Mouse (Mus musculus): Measurements from ENCODE around the gene Calu.
"Not testable (repeated sequence)": the region's sequence is repeated elsewhere in the genome, so short reads cannot be mapped to it uniquely, and the experiment has no call there.

Gene Calu

DNA sequence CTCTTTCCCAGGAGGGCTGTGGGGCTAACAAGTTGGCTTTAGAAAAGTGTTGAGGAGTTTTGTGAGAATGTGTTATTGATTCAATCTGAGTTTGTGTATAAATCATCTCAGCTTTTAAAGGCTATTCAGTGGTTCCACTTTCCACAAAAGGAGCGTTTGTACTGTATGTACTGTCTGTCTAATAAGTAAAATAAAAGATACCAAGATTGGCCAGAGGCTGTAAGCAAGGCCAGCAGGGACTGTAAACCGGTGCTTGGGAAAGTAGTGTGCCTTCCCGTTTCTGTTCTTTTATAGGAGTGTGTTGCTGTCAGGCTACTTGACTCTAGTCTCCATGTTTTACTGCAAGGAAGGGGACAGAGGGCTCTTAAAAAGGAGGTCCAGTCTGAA is 15.3 kb downstream of the Calu start:
- DNase-seq: no peak

DNA sequence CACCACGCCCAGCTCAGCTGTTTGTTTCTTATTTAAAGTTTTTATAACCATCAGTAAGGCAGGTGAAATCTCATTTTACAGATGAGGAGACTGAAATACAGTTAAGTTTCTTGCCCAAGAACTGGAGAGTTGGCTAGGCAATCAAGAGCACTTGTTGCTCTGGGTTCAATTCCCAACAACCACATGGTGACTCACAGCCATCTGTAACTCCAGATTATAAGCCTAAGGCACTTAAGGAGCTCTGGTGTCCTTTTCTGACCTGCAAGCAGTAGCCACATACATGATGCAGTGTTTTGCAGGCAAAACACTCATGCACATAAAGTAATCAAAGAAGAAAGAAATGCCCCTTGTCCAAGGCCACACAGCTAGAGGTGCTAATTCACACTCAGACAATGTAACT is 17.4 kb downstream of the Calu start:
- no peak for DNase-seq

DNA sequence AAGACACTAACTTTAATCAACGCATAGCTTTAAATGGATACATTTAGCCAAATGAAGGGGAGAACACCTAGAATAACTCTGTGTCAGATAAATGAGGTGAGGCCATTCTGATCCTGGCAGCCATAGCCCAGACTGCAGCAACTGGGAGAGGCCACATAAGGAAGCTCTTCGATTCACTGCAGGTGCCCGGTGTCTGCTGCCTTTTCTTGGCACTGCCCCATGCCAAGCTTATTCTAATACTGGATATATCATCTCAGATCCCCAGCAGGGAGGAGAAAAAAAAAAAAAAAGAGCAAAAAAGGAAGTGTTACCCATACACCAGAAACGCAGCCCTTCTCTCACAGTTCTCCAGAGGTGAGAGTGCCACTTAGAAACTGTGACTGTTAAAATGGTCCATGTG is 29.5 kb downstream of the Calu start:
- no peak for DNase-seq

DNA sequence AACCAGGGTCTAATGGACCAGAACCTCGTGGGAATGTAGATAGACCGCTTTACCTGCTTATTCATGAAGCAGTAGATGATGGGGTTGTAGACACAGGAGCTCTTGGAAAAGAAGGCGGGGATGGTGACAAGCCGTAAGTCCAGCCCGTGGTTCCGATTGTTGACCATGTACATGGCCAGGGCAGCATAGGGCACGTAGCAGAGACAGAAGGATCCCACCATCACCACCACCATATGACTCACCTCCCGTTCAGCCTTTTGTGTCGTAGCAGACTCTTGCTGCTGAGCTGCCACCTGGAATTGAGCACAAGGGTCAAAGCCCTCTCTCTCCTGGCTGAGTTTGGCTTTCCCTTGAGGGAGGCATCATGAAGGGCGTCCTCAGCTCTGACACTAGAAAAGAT is 30.8 kb downstream of the Calu start:
- DNase-seq: no peak

DNA sequence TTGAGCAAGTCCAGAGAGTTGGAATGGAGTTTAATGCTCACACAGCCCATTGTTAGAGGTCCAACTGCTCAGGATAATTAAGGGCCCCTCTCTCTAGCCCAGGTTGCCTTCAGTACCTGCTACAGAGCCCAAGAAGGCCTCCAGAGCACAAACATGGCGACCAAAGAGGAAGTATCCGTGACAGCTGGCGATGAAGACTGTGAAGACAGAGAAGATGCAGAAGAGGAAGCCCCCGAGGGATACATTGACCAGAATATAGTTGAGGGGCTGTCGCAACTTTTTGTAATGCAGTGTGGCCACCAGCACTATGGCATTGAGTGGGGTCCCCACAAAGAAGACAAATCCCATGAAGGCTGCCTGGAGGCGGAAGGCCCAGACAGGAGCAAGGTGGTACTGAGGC is 32.1 kb downstream of the Calu start:
- no peak for DNase-seq

DNA sequence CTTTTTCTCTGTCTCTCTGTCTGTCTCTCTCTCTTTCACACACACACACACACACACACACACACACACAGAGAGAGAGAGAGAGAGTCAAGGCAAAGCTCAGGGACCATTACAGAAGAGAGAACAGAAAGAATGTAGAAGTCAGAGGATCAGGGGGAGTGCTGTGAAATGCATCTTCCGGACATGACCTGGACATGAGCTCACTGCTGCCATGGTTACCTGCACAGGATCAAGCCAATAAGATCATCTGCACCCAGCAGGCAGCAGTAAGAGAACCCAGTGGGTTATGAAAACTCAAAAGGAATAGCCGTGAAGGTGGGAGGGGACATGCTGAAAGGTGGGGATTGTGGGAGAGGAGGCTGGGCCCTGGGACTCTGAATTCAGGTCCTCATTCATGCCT is 34.6 kb downstream of the Calu start:
- no peak for DNase-seq

DNA sequence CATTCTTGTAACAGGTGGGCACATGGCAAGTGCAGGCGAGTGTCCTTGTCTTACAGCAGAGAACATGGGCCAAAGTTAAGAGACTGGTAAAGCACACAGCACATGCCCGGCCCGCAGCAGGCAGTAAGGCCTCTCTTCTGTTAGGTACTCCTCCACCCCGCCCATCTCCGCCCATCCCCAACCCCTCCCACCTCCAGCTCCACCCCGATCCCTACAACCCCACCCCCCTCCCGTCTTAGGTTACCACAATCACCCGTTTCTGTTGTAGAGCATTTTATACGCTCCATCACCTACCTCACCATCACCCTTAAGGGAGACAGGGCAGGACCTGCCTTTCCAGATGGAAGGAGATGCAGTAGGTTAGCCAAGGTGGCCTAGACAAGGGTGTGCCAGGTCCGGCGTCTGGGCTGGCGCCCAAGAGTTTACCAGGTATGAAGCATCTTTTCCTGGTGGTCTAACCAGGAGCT is 40.2 kb downstream of the Calu start, which contains the start of gene Opn1sw:
Gene Opn1sw, minus strand, starts transcription at position 417 of the 467 bp plus-strand sequence.
- peak; percentile 37 for DNase-seq

DNA sequence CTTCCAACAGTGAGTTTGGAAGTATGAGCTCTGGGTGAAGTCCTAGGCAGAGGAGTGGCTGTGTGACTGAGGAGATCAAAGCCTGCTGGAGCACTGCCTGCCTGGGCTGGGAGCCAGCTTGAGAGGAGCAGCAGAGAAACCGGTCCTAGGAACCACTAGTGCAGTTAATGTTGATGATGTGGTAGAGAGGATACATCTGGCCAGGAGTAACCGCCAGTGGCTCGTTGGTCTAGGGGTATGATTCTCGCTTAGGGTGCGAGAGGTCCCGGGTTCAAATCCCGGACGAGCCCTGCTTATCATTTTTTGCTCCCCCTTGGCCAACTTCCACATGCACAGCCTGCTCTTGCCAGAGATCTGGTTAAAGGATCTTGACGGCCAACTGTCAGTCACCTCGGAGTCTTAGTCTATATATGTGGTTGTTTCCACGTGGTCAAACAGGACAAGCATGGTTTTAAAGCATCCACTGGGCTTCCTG is 40.8 kb downstream of the Calu start:
- peak; percentile 16 for DNase-seq

DNA sequence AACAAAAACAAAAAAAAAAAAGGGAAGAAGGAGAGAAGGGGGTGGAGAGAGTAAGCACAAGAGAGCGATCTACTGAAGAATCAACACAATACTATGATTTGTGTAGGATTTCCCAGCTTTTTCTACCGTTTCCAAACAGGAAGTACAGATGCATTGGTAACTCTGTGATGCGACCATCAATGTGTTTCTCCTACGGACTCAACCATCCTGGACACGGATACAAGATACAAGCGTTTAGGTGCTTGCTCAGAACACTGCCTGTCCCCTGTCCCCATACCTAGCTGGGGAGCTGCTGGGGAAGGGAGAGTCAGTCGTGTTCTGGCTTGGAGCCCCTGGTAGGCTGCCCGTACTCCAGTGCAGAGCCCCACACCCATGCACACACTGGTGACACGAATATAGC is 41.6 kb downstream of the Calu start:
- DNase-seq: no peak

DNA sequence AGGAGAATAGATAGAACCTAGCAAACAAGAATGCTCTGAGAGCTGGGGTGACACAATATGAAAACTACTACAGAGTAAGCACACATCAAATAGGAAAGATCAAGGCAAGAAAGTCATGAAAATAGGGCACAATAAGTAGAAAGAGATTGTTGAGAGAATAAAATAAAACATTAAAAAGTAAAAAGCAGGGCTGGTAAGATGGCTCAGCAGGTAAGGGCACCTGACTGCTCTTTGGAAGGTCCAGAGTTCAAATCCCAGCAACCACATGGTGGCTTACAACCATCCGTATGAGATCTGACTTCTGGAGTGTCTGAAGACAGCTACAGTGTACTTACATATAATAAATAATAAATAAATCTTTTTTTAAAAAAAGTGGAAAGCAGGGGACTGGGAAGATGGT is 42.6 kb downstream of the Calu start:
- DNase-seq: not testable (repeated sequence)

DNA sequence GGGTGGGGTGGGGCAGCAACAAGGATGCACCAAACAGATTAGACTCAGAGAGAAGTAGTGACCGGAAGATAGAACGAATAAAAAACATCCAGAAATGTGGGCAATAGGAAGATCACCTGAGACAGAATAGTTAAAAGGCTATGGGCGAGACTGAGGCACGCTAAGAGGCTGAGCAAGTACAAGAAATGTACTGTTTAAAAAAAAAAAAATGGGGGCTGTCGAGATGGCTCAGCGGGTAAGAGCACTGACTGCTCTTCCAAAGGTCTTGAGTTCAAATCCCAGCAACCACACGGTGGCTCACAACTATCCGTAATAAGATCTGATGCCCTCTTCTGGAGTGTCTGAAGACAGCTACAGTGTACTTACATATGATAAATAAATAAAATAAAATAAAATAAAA is 43.4 kb downstream of the Calu start:
- not testable (repeated sequence) for DNase-seq

DNA sequence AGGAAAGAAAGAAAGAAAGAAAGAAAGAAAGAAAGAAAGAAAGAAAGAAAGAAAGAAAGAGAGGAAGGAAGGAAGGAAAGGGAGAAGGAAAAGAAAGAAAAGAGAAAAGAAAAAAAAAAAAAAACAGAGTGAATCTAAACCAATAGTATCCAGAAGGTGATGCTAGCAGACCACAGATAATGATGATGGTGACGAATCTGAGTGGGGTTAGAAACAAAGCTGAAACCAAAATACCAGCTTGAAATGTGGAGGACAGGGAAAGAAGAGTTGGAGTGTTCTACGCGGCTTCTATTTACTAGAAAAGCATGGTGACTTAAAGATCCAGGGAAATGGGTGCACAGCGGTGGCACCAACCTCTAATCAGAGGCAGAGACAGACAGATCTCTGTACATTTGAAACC is 43.9 kb downstream of the Calu start:
- DNase-seq: no peak

DNA sequence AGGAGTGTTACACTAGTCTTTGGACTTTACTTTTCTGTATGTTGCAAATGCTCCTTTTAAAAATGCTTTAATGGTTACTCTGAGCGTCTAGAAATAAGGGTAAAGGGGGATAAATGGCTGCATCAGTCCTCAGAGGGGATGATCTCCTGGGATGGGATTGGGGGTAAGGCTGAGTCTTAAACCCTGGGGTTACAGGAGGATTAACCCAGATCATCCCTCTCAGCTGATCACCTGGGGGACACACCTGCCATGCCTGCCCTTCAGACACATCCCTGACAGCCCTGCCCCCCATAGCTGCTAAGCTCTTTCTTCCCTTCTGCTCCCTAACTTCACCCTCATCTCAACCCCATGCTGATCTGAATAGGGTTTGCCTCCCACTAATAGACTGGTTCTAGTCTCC is 46.4 kb downstream of the Calu start:
- peak; percentile 76 for DNase-seq

DNA sequence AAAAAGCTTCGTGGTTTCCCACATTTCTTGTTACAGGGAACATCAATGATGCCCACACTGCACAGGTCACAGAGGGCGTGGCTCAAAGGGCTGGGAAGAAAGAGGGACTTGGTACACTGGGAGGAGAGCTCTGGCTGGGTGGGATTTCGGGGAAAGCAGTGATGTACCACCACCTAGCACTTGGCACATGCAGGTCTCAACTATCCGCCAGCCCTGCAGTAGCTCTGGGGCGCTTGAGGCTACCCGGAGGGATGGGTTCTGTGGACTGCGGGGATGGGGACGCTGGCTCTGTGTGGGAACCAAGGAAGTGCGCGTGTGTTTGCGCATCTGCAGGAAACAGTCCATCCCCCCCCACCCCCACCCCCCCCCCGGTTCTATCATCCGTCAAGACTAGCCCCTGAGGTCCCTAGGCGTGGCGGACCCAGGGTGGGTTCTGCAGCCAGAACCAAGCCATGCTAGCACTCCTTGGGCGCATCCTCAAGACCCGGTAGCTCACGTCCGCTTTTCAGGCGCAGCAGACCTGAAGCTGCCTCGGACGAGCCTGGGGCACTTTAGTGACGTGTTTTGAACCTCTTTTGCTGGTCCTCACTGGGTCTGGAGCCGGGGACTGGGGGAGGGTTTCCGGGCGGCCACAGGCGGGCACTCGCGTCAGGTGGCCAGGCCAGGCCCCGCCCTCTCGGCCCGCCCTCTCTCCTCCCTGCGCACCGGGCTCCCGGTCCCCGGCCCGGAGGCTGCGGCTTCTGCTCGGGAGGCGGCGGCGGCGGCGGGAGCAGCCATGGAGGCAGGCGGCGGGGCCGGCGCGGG is 48.2 kb downstream of the Calu start, which contains the start of gene Ccdc136:
Gene Ccdc136, plus strand, starts transcription at position 400 of the 804 bp plus-strand sequence.
- DNase-seq: peak; percentile 84

DNA sequence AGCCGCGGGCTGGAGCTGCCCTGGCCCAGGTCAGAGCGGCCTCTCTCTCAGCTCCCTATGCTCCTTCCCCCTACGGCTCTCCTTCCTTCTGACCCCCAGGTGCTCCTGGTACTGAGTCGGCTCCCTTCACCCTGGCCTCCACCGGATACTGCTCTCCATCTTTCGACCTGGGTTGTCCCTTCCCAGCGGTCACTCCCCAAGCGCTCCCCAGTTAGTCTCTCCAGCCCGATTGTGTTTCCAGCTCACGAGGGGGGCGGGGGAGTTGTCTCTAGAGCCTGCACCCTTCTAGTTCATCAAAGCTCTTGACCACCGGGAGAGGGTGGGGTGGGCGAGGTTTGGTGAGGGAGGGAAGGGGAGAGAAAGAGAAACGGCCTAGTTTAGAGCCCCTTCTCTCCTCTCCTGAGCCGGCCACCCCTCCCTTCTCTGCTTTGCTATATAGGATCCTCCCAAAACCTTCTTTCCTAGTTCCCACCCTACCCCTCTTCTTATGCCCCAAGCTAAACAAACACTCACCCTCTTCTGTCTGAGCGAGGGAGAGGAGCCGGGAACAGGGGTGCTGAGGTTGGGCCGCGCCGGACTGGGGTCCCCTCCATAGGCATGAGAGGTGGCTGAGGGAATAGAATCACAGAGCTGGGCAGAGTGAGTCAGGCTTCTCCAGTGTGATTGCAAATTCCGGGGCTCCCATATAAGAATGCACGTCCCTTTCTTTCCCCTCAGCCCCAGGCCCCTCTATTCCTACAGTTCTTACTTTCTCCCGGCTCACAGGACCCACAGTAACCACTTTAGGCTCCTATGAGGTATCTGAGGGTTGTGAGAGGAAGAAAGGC is 49.1 kb downstream of the Calu start:
- peak; percentile 64 for DNase-seq

DNA sequence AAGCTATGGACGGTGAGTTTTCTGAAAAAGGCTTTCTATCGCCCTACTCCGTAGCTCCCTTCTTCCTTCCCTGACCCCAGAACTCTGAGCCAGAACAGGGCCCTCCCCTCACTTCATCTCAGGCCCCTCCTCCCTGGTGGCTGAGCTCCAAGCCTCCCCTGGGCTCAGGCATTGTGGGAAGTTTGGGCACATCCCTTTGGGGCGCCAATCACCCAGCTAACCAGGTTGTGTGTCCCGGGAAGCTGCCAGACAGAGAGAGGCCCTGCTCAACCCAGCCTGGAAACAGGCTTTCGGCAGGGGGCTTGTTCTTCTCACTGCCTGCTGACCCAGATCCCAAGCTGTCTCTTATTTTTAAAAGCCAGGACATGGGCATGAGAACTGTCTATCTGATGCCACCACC is 49.7 kb downstream of the Calu start:
- peak; percentile 83 for DNase-seq

DNA sequence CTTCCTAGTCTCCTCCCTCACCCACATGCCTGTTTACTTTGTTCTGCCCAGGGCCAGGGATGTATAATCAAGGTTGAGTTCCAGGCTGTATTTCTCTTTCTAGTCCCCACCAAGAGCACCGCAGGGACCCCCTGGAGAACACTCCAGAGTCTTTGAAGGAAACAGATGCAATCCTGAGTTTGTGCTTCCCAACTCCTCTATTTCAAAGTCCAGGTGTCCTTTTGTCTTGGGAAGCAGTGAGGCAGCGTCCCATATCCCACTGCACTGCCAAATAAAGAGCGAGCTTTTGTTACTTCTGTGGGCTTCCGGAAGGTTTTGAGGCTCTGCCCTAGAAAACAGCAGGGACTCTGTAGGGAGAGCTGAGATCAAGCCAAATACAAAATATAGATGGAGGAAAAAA is 52.0 kb downstream of the Calu start:
- no peak for DNase-seq

DNA sequence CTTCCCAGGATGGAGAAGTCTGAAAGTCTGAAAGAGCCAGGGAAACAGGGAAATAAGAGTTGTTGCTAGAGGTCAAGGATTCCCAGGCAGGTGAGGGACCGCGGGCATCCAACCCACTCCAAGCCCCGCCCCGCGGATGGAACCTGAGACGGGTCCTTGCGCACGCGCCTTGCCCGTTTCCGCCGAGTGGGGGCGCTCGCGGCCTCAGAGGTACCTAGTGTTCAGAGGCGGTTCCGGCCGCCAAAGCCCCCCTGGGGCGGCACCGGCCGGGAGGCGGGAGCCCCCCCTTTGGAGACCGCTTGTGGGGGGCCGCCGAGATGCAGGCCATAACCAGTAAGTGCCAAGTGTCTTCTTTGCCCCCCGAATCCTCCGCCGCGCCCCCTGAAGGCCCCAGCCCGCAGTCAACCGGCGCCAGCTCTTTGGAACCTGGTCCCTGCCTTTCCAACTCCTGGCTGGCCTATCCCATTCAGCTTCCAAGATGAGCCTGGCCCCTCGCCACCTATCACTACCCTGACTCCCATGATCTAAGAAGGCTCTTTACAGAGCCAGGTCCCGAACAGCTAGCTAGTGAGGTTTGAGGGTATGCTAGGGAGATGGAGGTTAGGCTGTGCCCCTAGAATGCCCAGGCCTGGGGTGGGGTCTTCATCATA is 54.9 kb downstream of the Calu start:
- peak; percentile 41 for DNase-seq

DNA sequence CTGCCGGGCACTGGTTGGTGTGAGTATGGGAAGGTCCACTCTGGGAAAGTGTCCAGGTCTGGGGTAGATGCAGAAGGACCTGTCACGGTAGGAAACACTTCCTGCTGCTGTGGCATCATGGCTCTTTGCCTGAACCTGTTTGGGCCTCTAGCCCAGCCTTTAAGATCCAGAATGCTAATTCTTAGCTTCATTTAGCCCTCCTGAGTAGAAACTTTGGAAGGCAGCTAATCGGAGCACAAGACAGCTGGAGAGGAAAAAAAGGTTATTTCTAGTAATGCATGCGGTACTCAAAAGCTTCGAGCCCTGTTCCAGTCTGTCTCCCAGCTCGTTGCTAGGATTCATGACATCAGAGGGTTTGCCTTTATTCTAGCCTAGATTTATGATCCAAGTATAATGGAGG is 58.5 kb downstream of the Calu start:
- DNase-seq: no peak

DNA sequence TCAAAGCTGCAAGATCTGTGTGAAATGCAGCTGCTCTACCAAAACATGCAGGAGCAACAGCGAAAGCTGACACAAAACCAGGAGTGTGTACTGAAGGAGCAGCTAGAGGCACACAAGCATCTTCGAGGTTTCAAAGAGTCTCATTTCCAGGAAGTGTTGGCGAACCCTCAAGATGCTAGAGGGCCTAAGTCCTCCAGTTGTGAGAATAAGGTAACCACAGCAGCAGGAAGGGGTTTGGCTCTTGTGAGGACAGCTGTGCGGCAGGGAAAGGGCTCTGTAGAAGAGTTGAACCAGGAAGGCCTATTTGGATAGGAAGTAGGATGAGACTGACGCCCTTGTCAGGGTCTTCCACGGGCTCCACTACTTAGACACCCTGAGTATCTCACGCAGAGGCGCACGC is 67.6 kb downstream of the Calu start:
- no peak for DNase-seq

DNA sequence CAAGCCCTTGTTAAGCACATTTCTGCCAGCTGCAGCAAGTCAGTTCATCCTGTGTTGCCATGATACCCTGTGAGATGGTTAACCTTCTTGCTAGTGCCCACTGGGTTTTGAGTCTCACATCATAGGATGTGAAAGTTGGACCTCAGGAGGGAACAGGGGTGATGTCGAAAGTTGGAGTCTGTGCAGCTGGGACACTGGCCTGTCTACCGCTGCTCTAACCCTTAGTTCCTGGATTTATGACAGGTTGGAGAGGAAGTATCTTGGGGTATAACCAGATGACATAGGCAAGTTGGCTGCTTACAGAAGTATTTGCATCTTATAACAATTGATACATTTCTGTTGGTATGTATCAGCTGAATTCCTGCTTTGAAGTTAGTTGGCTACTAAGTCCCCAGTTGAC is 72.7 kb downstream of the Calu start:
- no peak for DNase-seq

DNA sequence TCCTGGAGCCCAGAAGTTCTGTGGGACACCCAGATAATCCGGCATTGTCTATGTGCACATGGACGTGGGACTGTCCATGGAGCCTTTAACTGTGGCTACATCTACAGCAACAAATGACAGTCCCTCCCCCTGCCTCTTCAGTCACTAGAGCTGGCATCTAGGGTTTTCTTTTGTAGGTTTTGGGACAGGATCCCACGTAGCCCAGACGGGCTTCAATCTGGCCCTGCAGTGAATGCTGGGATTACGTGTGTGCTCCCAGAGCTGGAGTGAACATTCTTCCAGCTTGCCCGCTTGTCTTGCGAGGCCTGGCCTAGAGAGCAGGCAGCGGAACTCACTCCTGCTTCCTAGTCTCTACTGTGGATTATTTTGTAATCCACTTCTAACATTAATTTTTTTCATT is 77.2 kb downstream of the Calu start:
- no peak for DNase-seq

DNA sequence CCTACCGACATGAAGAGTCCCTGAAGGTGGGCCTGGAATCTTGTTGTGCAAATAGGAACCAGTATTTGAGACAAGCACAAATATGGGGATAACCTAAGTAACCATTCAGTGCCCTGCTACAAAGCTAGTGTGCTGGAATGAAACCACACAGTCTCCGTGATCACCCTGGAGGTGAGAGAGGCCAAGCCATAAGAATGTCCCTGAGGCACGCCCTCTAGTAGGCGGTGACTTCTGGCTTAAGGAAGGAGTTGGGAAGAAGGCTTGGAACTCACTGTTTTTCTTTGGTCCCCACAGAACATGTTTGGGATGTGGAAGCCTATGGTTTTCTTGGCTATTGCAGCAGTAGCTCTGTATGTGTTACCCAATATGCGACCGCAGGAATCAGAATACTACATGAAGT is 78.5 kb downstream of the Calu start:
- no peak for DNase-seq
